18 mouse cellular contexts compared by ENCODE assay signal in the genomic region with DNA sequence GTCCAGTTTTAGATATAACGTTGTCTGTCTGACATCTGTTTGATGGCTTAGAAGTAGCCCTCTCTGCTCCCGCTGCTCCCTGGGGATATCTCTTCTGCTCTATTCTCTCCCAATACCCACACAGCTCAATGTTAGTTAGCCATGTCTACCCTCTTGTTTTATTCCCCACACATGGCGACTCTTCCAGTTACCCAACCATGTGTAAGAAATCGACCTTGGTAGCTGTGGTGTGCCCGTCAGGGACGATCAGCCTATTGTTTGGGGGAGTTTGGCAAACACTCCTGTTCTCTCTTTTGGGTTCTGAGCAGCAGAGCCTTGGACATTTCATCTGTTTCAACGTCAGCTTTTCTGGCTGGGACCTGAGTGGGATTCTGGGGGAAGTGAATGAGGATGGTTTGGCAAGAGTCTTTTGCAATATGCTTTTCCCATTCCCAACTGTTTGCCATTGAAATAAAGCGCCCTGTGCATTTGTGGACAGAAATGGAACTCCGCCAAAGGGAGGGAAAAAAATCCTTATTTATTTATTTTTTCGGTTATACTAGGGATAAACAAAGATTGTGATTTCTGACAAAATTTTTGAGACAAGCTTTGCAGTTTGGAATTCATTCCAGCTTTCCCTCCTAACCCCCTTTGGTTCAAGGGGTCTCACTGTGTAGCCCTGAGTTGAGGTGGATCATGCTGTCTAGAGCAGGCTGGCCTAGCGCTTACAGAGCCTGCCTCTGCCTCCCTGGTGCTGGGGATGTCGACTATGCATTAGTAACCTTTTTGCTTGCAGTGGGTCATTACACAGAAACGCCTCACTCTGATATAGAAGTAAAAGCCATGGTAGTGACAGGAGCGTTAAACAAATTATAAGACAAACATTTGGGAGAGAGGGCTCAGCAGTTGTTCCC. TPM values are rescaled to one million over a fixed set of nuclear protein-coding genes. Genes with fewer than 3 reads are reported as not detected.
DNase-seq lines count a peak whose midpoint lies in the region; ATAC-seq and TF ChIP-seq lines count a peak whose summit lies in the region.
"Had no signal": no experiment of that assay in that cellular context is flagged by ENCODE, and none has a peak within 500 bp of the region (broad histone marks: within the 10 kb centered on the region; RNA-seq: fewer than 3 reads in every experiment).

No protein-coding gene starts in this region.

- no peak overlapping the region for H3K9ac ChIP-seq in hindbrain, embryonic 14.5 days
- H3K9ac ChIP-seq in hindbrain, embryonic 12.5 days = no peak overlapping the region
- H3K9ac ChIP-seq in midbrain, embryonic 13.5 days (replicated peaks) = no peak overlapping the region
- no peak overlapping the region for H3K9ac ChIP-seq in midbrain, embryonic 11.5 days (ENCODE audit: low read length)
- H3K9ac ChIP-seq in forebrain, postnatal 0 days = no peak overlapping the region
- H3K9ac ChIP-seq: heart, embryonic 15.5 days; limb, embryonic 15.5 days had no signal

- no peaks in the 10 kb centered on the region for H3K36me3 ChIP-seq in hindbrain, embryonic 14.5 days (replicated peaks; ENCODE audit: control insufficient read depth, insufficient read depth)
- 0 out of 2 replicates have a peak, but pooled peaks cover under 1% of the 10 kb centered on the region for H3K36me3 ChIP-seq in hindbrain, embryonic 12.5 days
- H3K36me3 ChIP-seq in midbrain, embryonic 13.5 days = peaks cover 9% of the 10 kb centered on the region; the same call in 1 of the 2 replicates
- no peaks in the 10 kb centered on the region for H3K36me3 ChIP-seq in midbrain, embryonic 11.5 days (ENCODE audit: control insufficient read depth, insufficient read depth, low read length)
- H3K36me3 ChIP-seq in forebrain, postnatal 0 days (ENCODE audit: insufficient read depth) = no peaks in the 10 kb centered on the region
- H3K36me3 ChIP-seq: heart, embryonic 15.5 days; limb, embryonic 15.5 days had no signal

- whole genome bisulfite sequencing in hindbrain, embryonic 14.5 days = 67% methylated on average over 14 of the region's 14 CpGs
- WGBS in hindbrain, embryonic 12.5 days = 75% methylated on average over 14 of the region's 14 CpGs
- WGBS in midbrain, embryonic 13.5 days = 81% methylated on average over 14 of the region's 14 CpGs
- WGBS in midbrain, embryonic 11.5 days = 83% methylated on average over 14 of the region's 14 CpGs
- WGBS in forebrain, postnatal 0 days = 39% methylated on average over 14 of the region's 14 CpGs

- H3K27me3 ChIP-seq in hindbrain, embryonic 14.5 days (ENCODE audit: control insufficient read depth, insufficient read depth, low read length) = no peaks in the 10 kb centered on the region
- H3K27me3 ChIP-seq in hindbrain, embryonic 12.5 days = no peaks in the 10 kb centered on the region
- H3K27me3 ChIP-seq in midbrain, embryonic 13.5 days = no peaks in the 10 kb centered on the region
- no peaks in the 10 kb centered on the region for H3K27me3 ChIP-seq in midbrain, embryonic 11.5 days (ENCODE audit: control insufficient read depth, insufficient read depth, low read length)
- no peaks in the 10 kb centered on the region for H3K27me3 ChIP-seq in forebrain, postnatal 0 days (ENCODE audit: insufficient read depth, low read length)
- H3K27me3 ChIP-seq: heart, embryonic 15.5 days; limb, embryonic 15.5 days had no signal

- ATAC-seq in hindbrain, embryonic 14.5 days (ENCODE audit: low FRiP score) = no peak
- no peak for ATAC-seq in hindbrain, embryonic 12.5 days (ENCODE audit: low FRiP score)
- peak; percentile 12; the same call in 1 of the 2 replicates for ATAC-seq in midbrain, embryonic 13.5 days
- no peak for ATAC-seq in midbrain, embryonic 11.5 days (ENCODE audit: low FRiP score)
- peak; percentile 69 for ATAC-seq in forebrain, postnatal 0 days

- no peak for DNase-seq in hindbrain, embryonic 14.5 days (ENCODE audit: low spot score)
- DNase-seq in midbrain, embryonic 11.5 days (ENCODE audit: low spot score, missing footprints) = no peak
- peak; percentile 62 for DNase-seq in forebrain, postnatal 0 days
- peak; percentile 63 for DNase-seq in retina, postnatal 1 day
- no peak for DNase-seq in thymus, postnatal 10 days (ENCODE audit: low spot score in 2 of 2)
- DNase-seq: adrenal gland, postnatal 25 days; cerebellum, adult 9-10 months; heart, adult 2 months; kidney, adult 18-20 months; kidney, postnatal 10 days; thymus, postnatal 25 days had no signal

- no peak overlapping the region for H3K4me2 ChIP-seq in hindbrain, embryonic 14.5 days (replicated peaks)
- no peak overlapping the region for H3K4me2 ChIP-seq in hindbrain, embryonic 12.5 days (replicated peaks)
- H3K4me2 ChIP-seq in midbrain, embryonic 13.5 days (replicated peaks) = no peak overlapping the region
- no peak overlapping the region for H3K4me2 ChIP-seq in midbrain, embryonic 11.5 days
- no peak overlapping the region for H3K4me2 ChIP-seq in forebrain, postnatal 0 days (ENCODE audit: low read depth)
- H3K4me2 ChIP-seq: heart, embryonic 15.5 days; limb, embryonic 15.5 days had no signal

- H3K4me1 ChIP-seq in hindbrain, embryonic 14.5 days (replicated peaks; ENCODE audit: control insufficient read depth, insufficient read depth, low read length) = peaks cover 12% of the 10 kb centered on the region
- peaks cover 8% of the 10 kb centered on the region for H3K4me1 ChIP-seq in hindbrain, embryonic 12.5 days
- H3K4me1 ChIP-seq in midbrain, embryonic 13.5 days (replicated peaks) = 0 out of 2 replicates have a peak, but pooled peaks cover 3% of the 10 kb centered on the region
- no peaks in the 10 kb centered on the region for H3K4me1 ChIP-seq in midbrain, embryonic 11.5 days (ENCODE audit: control insufficient read depth, insufficient read depth, low read length)
- H3K4me1 ChIP-seq in forebrain, postnatal 0 days (ENCODE audit: insufficient read depth) = peaks cover 7% of the 10 kb centered on the region; the same call in 1 of the 2 replicates
- H3K4me1 ChIP-seq: heart, embryonic 15.5 days; limb, embryonic 15.5 days had no signal

- no peak for TF ChIP-seq CTCF in forebrain, postnatal 0 days (IDR thresholded peaks at IDR 0.05; ENCODE audit: low read depth)

- H3K9me3 ChIP-seq in hindbrain, embryonic 14.5 days (ENCODE audit: control insufficient read depth, low read length) = no peaks in the 10 kb centered on the region
- H3K9me3 ChIP-seq in hindbrain, embryonic 12.5 days (replicated peaks) = no peaks in the 10 kb centered on the region
- H3K9me3 ChIP-seq in midbrain, embryonic 13.5 days = no peaks in the 10 kb centered on the region
- H3K9me3 ChIP-seq in midbrain, embryonic 11.5 days (ENCODE audit: control insufficient read depth, low read length) = no peaks in the 10 kb centered on the region
- no peaks in the 10 kb centered on the region for H3K9me3 ChIP-seq in forebrain, postnatal 0 days (ENCODE audit: low read length)
- H3K9me3 ChIP-seq: heart, embryonic 15.5 days; limb, embryonic 15.5 days had no signal

- peak overlapping the region; percentile 29 for H3K27ac ChIP-seq in hindbrain, embryonic 14.5 days
- H3K27ac ChIP-seq in hindbrain, embryonic 12.5 days = no peak overlapping the region
- H3K27ac ChIP-seq in midbrain, embryonic 13.5 days = no peak overlapping the region
- H3K27ac ChIP-seq in midbrain, embryonic 11.5 days (ENCODE audit: low read depth, low read length) = no peak overlapping the region
- H3K27ac ChIP-seq in forebrain, postnatal 0 days (ENCODE audit: low read depth, low read length) = no peak overlapping the region
- H3K27ac ChIP-seq: heart, adult 2 months; heart, embryonic 15.5 days; limb, embryonic 15.5 days had no signal

- no peak overlapping the region for H3K4me3 ChIP-seq in hindbrain, embryonic 14.5 days (replicated peaks; ENCODE audit: low read length)
- H3K4me3 ChIP-seq in hindbrain, embryonic 12.5 days = no peak overlapping the region
- H3K4me3 ChIP-seq in midbrain, embryonic 13.5 days (replicated peaks) = no peak overlapping the region
- no peak overlapping the region for H3K4me3 ChIP-seq in midbrain, embryonic 11.5 days (ENCODE audit: low read depth, low read length)
- no peak overlapping the region for H3K4me3 ChIP-seq in forebrain, postnatal 0 days (ENCODE audit: low read depth, low read length)
- H3K4me3 ChIP-seq: heart, adult 2 months; heart, embryonic 15.5 days; limb, embryonic 15.5 days had no signal

RNA-seq across cellular contexts. Expression of a gene that starts 26.4 kb away (rescaled TPM):
- 10.5 and 15.4 TPM in 2 replicates for polyA plus RNA-seq in hindbrain, embryonic 14.5 days (2014; fragmentation: Nextera tagmentation; extraction: Ambion mirVana)
- 14.7 and 19.2 TPM in 2 replicates for polyA plus RNA-seq in hindbrain, embryonic 12.5 days (2016; fragmentation: Nextera tagmentation; extraction: Ambion mirVana)
- polyA plus RNA-seq in midbrain, embryonic 13.5 days (2015; fragmentation: Nextera tagmentation; extraction: Ambion mirVana) = 7.3 and 10.3 TPM in 2 replicates
- polyA plus RNA-seq in midbrain, embryonic 11.5 days (2014; fragmentation: Nextera tagmentation; extraction: Ambion mirVana) = 21.3 and 23.7 TPM in 2 replicates
- 9.6 and 21.2 TPM in 2 replicates for total RNA-seq in forebrain, postnatal 0 days (2014; rRNA removed)
- polyA plus RNA-seq in forebrain, postnatal 0 days (2015; fragmentation: Nextera tagmentation; extraction: Ambion mirVana) = 1.8 and 2.9 TPM in 2 replicates
- total RNA-seq: megakaryocyte, adult 5-6 weeks; monocyte, adult 5-6 weeks; neutrophil, adult 5-6 weeks had no signal

Comparison
In these comparisons a context has a peak if more than half of its experiments do, and no peak if none do; other contexts are left out.
1. ATAC-seq: peak in midbrain, embryonic 13.5 days (single experiment) and forebrain, postnatal 0 days (single experiment); none in hindbrain, embryonic 14.5 days (single experiment), hindbrain, embryonic 12.5 days (single experiment) and midbrain, embryonic 11.5 days (single experiment).
2. DNase-seq: peak in forebrain, postnatal 0 days (single experiment) and retina, postnatal 1 day (single experiment); none in hindbrain, embryonic 14.5 days (single experiment), midbrain, embryonic 11.5 days (single experiment) and thymus, postnatal 10 days (0 of 2).